Mouse (Mus musculus) megakaryocyte, embryonic 14.5 days (primary cell): ENCODE measurements at regions not wholly inside any gene's neighbourhood (a gene's known extent, or its start where the extent isn't known, plus 50 kb on each side); places are given as distances from the start of the nearest gene placed in this dataset.

Source experiments
- H3K27me3 ChIP-seq: replicated peaks from 2 replicates; pipeline ENCODE3; 2012; ENCODE audit warnings: inconsistent platforms
- H3K36me3 ChIP-seq: replicated peaks from 2 replicates; pipeline ENCODE3; 2012; ENCODE audit warnings: low read length, inconsistent platforms, mixed read lengths
- H3K4me1 ChIP-seq: 2 replicates; pipeline ENCODE4 v1.6.1; 2012; ENCODE audit warnings: inconsistent platforms
- H3K4me3 ChIP-seq: replicated peaks from 2 replicates; pipeline ENCODE3; 2012; ENCODE audit warnings: moderate library complexity, mild to moderate bottlenecking, inconsistent platforms
- H3K9me3 ChIP-seq: 2 replicates; pipeline ENCODE4 v1.6.1; 2012; ENCODE audit warnings: inconsistent platforms
- FLI1 ChIP-seq: IDR thresholded peaks from 2 replicates; pipeline ENCODE4 v1.6.1; 2012; ENCODE audit warnings: low read length, inconsistent platforms, mixed read lengths
- GATA1 ChIP-seq: IDR thresholded peaks from 3 replicates; pipeline ENCODE4 v1.6.1; 2012; ENCODE audit warnings: mixed read lengths, low read length, inconsistent platforms, borderline replicate concordance

DNA sequence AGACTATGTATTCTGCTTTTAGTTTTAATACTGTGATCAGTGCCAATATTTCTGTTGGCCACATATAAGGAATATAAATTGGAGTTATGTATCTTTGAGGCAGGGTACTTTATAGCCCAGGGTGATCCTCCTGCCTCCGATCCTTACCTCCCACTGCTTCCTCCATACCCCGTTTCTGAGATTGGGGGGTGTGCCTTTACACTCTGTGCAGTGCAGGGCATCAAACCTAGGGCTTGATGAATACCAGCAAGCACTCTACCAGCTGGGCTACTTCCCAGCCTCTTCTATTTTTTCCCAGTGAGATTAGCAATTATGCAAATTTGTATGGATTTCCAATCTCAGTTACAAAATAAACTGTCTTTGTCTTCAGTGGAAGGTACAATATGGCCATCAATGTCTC is 97.3 kb upstream of the Tsc22d2 start:
- Histone ChIP-seq H3K27me3 (peaks cover 2% of the 10 kb centered on the region), H3K4me3 (no peak overlapping the region), H3K4me1 (no peaks in the 10 kb centered on the region), H3K9me3 (0 out of 2 replicates have a peak, but pooled peaks cover 3% of the 10 kb centered on the region), H3K36me3 (no peaks in the 10 kb centered on the region)
- TF ChIP-seq FLI1 (no peak), GATA1 (no peak)

DNA sequence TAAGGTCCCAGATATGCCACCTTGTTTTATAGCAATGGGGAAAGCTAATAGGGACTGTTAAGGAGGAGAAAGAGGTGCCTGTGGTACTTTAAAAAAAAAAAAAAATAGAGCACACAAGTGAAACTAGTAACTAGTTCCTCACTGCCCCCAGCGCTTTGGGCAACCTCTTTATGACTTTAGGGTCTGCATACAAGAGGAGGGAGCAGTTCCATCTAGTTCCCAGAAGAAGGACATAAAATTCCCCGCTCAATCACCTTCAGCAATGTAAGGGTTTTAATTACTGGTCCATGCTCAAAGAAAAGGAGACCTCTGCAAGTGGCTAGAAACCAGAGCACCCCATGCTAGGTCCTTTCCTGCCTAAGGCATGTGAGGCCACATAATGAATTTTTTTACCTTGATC is 95.8 kb upstream of the Tsc22d2 start:
- Histone ChIP-seq H3K27me3 (no peaks in the 10 kb centered on the region), H3K9me3 (no peaks in the 10 kb centered on the region), H3K4me1 (no peaks in the 10 kb centered on the region), H3K36me3 (no peaks in the 10 kb centered on the region), H3K4me3 (no peak overlapping the region)
- TF ChIP-seq GATA1 (no peak), FLI1 (no peak)

DNA sequence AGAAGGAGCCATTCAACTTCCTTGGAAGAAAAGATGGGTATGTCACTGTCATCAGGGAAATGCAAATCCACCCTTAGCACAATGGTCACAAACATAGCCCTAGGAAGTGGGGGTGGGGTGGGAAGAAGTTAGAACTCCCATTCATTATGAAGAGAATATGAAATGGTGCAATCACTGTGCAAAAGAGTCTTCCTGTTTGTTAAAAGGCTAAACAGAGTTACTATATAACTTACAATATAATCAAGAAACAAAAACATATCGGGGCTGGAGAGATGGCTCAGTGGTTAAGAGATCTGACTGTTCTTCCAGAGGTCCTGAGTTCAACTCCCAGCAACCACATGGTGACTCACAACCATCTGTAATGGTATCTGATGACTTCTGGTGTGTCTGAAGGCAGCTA is 95.1 kb upstream of the Tsc22d2 start:
- no peaks in the 10 kb centered on the region for H3K9me3 ChIP-seq
- TF ChIP-seq FLI1 (no peak), GATA1 (no peak)
- no peaks in the 10 kb centered on the region for H3K36me3 ChIP-seq
- H3K27me3 ChIP-seq: no peaks in the 10 kb centered on the region
- H3K4me1 ChIP-seq: no peaks in the 10 kb centered on the region
- H3K4me3 ChIP-seq: no peak overlapping the region

DNA sequence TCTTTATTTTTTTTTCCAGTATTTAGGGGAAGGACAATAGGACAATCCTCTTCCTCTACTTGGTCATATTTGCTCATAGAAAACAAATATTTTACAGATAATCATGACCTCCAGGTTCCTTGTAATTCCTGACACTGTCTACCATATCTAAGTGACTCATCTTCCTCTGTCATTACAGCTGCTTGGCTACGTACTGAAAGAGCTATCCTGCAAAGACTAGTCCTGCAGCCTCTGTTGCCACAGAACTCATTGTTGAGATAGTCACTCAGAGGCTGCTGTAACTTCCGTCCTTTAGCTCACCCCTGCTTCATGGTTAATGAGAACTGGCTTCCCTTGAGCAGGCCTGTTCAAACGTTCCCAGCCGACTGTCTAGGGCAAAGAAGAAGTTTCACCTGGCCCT is 93.7 kb upstream of the Tsc22d2 start:
- no peaks in the 10 kb centered on the region for H3K27me3 ChIP-seq
- TF ChIP-seq GATA1 (no peak), FLI1 (no peak)
- no peaks in the 10 kb centered on the region for H3K4me1 ChIP-seq
- H3K36me3 ChIP-seq: no peaks in the 10 kb centered on the region
- no peak overlapping the region for H3K4me3 ChIP-seq
- H3K9me3 ChIP-seq: no peaks in the 10 kb centered on the region

DNA sequence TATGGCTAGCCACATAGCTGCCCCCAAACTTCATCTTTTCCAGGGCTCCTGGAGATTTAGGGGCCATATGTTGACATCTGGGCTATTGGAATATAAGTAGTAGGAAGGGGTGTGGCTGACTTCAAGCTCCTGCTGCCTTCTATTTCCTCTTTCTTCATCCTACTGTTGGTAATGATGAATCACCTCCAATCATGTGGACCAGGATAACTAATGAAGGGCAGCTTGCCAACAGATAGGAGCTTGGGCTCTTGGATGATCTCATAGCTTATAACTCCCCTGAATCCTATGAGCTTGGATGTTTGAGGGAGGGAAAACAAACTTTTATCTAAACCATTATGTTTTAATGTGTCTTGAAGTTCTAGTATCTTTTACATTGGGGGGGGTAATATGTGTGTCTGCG is 92.2 kb upstream of the Tsc22d2 start:
- H3K4me1 ChIP-seq: no peaks in the 10 kb centered on the region
- no peaks in the 10 kb centered on the region for H3K9me3 ChIP-seq
- no peak overlapping the region for H3K4me3 ChIP-seq
- no peaks in the 10 kb centered on the region for H3K36me3 ChIP-seq
- TF ChIP-seq FLI1: no peak
- TF ChIP-seq GATA1: no peak
- H3K27me3 ChIP-seq: no peaks in the 10 kb centered on the region

DNA sequence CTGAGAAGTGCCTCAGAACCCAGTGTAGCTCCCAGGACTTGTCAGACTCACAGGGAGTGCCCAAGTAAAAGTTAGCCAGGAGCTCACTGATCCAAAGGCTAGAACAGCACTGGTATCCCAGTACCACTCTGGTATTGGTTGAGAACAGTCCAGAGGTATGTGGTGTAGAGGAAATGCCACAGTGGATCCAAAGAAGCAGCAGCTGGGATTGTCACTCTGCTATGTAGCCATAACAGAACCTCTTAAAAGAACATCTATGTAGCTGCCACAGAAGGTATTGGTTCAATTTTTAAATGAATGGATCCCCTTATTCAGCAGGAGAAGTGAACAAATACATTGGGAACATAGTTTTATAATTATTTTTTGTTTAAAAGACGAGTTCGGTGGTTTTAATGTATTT is 86.8 kb upstream of the Tsc22d2 start:
- H3K27me3 ChIP-seq: no peaks in the 10 kb centered on the region
- no peaks in the 10 kb centered on the region for H3K9me3 ChIP-seq
- TF ChIP-seq GATA1: no peak
- no peak for TF ChIP-seq FLI1
- H3K4me3 ChIP-seq: no peak overlapping the region
- H3K36me3 ChIP-seq: no peaks in the 10 kb centered on the region
- H3K4me1 ChIP-seq: no peaks in the 10 kb centered on the region

DNA sequence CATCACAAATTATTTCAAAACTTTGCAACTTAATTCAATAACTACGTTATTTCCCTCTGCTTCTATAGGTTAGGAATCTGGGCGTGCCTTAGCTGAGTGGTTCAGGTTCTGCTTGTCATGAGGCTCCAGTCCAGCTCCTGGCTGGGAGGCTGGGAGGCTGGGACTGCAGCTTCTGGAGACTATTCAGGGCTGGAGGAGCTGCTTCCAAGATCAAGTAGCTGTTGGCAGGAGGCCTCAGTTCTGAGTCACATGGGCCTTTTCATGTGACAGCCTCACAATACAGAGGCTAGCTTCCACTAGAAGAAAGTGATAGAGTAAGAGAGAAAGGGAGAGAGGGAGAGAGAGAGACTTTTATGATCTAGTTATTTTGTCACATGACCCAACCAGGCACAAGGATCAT is 84.3 kb upstream of the Tsc22d2 start:
- Histone ChIP-seq H3K36me3 (no peaks in the 10 kb centered on the region), H3K9me3 (no peaks in the 10 kb centered on the region), H3K4me3 (no peak overlapping the region), H3K27me3 (no peaks in the 10 kb centered on the region), H3K4me1 (no peaks in the 10 kb centered on the region)
- TF ChIP-seq GATA1 (no peak), FLI1 (no peak)

DNA sequence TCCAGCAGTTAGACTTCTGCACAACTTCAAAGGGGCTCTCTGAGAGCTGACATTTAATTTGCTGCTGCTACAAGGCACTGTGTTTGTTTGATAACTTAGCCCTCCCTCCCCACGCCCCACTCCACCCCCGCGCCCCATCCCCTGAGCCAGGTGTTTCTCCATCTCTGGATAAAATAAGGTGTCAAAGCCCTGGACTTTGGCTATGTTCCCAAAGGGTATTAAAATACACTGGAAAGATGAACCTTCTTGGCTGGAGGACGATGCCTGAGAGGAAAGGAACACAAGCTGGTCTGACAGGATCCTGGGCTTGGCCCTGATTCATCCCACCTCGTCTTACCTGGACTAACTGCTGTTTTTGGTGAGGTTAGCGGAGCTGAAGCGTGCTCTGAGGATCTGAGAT is 80.5 kb upstream of the Tsc22d2 start:
- no peak for TF ChIP-seq FLI1
- H3K4me1 ChIP-seq: no peaks in the 10 kb centered on the region
- H3K9me3 ChIP-seq: no peaks in the 10 kb centered on the region
- H3K36me3 ChIP-seq: no peaks in the 10 kb centered on the region
- no peaks in the 10 kb centered on the region for H3K27me3 ChIP-seq
- H3K4me3 ChIP-seq: no peak overlapping the region

DNA sequence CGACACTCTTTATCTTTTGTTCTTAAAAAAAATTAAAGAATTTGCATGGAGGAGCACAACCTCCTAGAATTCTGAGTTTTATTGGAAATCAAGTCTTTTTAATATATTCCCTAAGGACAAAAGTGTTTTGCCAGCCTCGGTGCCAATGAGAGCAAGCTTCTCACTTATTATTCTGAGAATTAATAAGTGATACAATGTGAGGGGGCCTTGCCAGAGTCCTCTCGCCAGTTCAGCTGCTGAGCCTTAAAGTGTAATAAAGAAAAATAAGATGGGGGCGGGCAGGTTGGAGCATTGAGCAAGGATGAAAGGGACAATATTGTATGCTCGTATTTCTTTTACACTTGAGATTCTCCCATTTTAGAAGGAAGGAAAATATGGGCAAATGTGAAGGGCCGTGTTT is 79.2 kb upstream of the Tsc22d2 start:
- TF ChIP-seq GATA1: no peak
- TF ChIP-seq FLI1: no peak
- Histone ChIP-seq H3K4me1 (no peaks in the 10 kb centered on the region), H3K36me3 (no peaks in the 10 kb centered on the region), H3K4me3 (no peak overlapping the region), H3K27me3 (no peaks in the 10 kb centered on the region), H3K9me3 (no peaks in the 10 kb centered on the region)

DNA sequence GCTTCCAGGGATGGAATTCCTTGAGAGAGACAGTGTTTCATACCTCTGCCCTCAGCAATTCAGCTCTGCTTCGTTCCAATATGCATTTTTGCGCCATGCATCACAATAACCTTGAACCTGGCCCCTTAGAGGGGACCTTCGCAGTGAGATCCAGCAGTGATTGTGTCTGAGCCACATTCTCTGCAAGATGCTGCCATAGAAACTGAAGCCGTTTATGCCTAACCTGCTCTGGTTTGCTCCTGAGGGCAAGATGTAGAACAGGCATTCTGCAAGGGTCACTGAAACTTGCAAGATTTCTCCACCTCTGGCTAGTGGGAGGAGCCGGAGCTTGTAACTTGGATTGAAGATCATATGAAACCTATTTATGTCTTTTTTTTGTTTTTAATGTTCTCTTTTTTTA is 78.4 kb upstream of the Tsc22d2 start:
- Histone ChIP-seq H3K9me3 (no peaks in the 10 kb centered on the region), H3K4me3 (no peak overlapping the region), H3K27me3 (no peaks in the 10 kb centered on the region), H3K4me1 (no peaks in the 10 kb centered on the region), H3K36me3 (no peaks in the 10 kb centered on the region)
- no peak for TF ChIP-seq FLI1
- no peak for TF ChIP-seq GATA1

DNA sequence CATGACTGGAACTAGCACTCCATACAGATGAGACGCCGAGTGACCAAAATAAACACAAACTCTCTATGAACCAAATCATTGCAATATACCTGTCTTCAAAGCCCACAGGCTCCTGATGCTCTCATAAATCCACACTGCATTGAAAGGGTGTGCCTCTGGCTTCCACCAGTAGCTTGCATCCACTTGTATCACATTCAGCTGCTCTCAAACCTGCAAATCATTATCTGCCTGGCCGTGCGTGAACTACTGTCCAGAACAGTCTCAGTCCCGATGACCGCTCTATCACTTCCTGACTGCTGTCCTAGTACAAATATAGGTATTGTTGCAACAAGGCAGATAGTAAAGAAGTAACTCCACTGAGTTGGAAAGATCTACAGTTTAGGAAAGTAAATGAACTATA is 77.9 kb upstream of the Tsc22d2 start:
- TF ChIP-seq FLI1: no peak
- no peak for TF ChIP-seq GATA1
- Histone ChIP-seq H3K9me3 (no peaks in the 10 kb centered on the region), H3K4me1 (no peaks in the 10 kb centered on the region), H3K36me3 (no peaks in the 10 kb centered on the region), H3K27me3 (no peaks in the 10 kb centered on the region), H3K4me3 (no peak overlapping the region)

DNA sequence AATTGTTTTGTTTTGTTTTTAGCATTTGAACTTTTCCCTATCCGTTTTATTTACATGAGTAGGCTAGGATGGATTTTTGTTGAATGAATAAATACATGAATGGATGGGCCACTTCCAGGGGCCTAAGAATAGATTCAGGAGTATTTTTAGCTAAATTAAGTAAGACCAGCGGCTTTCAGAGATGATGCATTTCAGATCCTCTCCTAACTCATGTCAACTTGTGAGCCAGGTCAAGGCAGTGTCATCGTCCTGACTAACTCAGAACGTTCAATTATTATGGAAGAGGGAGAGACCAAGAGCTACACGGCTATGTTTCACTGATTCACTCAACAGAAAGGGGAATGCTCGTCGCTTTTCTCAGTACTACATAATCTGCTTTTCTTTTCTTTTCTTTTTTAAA is 75.5 kb upstream of the Tsc22d2 start:
- Histone ChIP-seq H3K4me3 (no peak overlapping the region), H3K4me1 (no peaks in the 10 kb centered on the region), H3K27me3 (peaks cover 2% of the 10 kb centered on the region), H3K9me3 (no peaks in the 10 kb centered on the region), H3K36me3 (no peaks in the 10 kb centered on the region)
- no peak for TF ChIP-seq GATA1
